ENCODE assay signal across 8 mouse cellular contexts in the genomic region with DNA sequence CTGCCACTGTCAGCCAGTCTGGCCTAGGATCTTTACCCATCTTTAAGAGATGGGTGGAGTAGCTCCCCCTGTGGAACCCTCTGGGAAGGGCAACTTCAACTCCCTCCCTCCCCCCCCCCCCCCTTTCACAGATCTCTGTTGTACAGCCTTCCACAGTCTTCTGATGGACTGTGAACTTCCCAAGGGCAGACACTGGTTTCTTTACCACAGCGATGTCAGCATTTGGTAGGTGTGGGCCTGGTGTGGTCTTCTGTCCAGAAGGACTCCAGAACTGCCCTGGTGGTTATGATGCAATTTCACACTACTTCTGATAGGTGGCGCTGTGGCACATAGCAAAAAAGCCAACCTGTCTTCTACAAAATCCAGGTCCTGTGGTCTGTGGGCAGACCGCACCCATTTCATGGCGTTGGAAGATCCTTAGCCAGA. TPM values are rescaled to one million over a fixed set of nuclear protein-coding genes. Genes with fewer than 3 reads are reported as not detected.
DNase-seq lines count a peak whose midpoint lies in the region; ATAC-seq and TF ChIP-seq lines count a peak whose summit lies in the region.
"Had no signal": no experiment of that assay in that cellular context is flagged by ENCODE, and none has a peak within 500 bp of the region (broad histone marks: within the 10 kb centered on the region; RNA-seq: fewer than 3 reads in every experiment).

No protein-coding gene starts in this region.

- H3K4me2 ChIP-seq in kidney, embryonic 15.5 days = no peak overlapping the region
- H3K4me2 ChIP-seq: limb, embryonic 12.5 days had no signal

- H3K4me1 ChIP-seq in kidney, embryonic 15.5 days = 0 out of 2 replicates have a peak, but pooled peaks cover 2% of the 10 kb centered on the region
- H3K4me1 ChIP-seq in lung, adult 2 months (ENCODE audit: control insufficient read depth, insufficient read depth, low read length) = no peaks in the 10 kb centered on the region

- 30% methylated on average over 4 of the region's 4 CpGs for WGBS in kidney, embryonic 15.5 days
- 18% methylated on average over 4 of the region's 4 CpGs for WGBS in lung, adult 2 months

- TF ChIP-seq POLR2A in lung, adult 2 months (IDR thresholded peaks at IDR 0.05; ENCODE audit: borderline replicate concordance, extremely low read depth, low read depth, low read length) = no peak

- H3K27me3 ChIP-seq in kidney, embryonic 15.5 days = no peaks in the 10 kb centered on the region

- no peak overlapping the region for H3K9ac ChIP-seq in kidney, embryonic 15.5 days
- H3K9ac ChIP-seq: limb, embryonic 12.5 days had no signal

- H3K36me3 ChIP-seq in kidney, embryonic 15.5 days = no peaks in the 10 kb centered on the region
- H3K36me3 ChIP-seq: limb, embryonic 12.5 days had no signal

- DNase-seq in CD4-positive, CD25-positive, alpha-beta regulatory T cell, adult 2 months (ENCODE audit: low read depth, low spot score) = peak; percentile 71
- DNase-seq in MN1 (ENCODE audit: low spot score) = peak; percentile 70
- peak; percentile 69 for DNase-seq in cerebellum, adult 8-10 months
- DNase-seq in frontal cortex, postnatal 36 days (ENCODE audit: low spot score in 2 of 2) = peak; percentile 45 to 53
- DNase-seq in lung, adult 2 months = peak; percentile 34

- no peaks in the 10 kb centered on the region for H3K9me3 ChIP-seq in kidney, embryonic 15.5 days (replicated peaks)
- H3K9me3 ChIP-seq: limb, embryonic 12.5 days had no signal

- peak; percentile 60 for ATAC-seq in kidney, embryonic 15.5 days (replicated peaks; ENCODE audit: low FRiP score)
- ATAC-seq in neutrophil, adult 5-6 weeks (ENCODE audit: extremely low read depth, insufficient number of reproducible peaks, low FRiP score, poor library complexity, severe bottlenecking) = 0 out of 2 replicates have a peak, but pooled peaks have one; percentile 45

- TF ChIP-seq CTCF in lung, adult 2 months (IDR thresholded peaks at IDR 0.05; ENCODE audit: insufficient read depth, low read length) = peak; percentile 55

- no peak overlapping the region for H3K27ac ChIP-seq in kidney, embryonic 15.5 days
- H3K27ac ChIP-seq: limb, embryonic 12.5 days had no signal

- H3K4me3 ChIP-seq in kidney, embryonic 15.5 days (replicated peaks) = no peak overlapping the region
- H3K4me3 ChIP-seq in lung, adult 2 months (replicated peaks; ENCODE audit: extremely low read depth, low read depth, low read length) = no peak overlapping the region
- H3K4me3 ChIP-seq: limb, embryonic 12.5 days had no signal

RNA-seq across cellular contexts. Expression of a gene that starts 28.1 kb away (rescaled TPM):
- polyA plus RNA-seq in kidney, embryonic 15.5 days (2015; fragmentation: Nextera tagmentation; extraction: Ambion mirVana) = 432 and 474 TPM in 2 replicates
- 174 and 271 TPM in 2 replicates for polyA plus RNA-seq in lung, adult 2 months (2012; rRNA removed)
- total RNA-seq in neutrophil, adult 5-6 weeks (2017) = 57.4 and 68.0 TPM in 2 replicates

RNA-seq across cellular contexts. Expression of a gene that starts 28.4 kb away (rescaled TPM):
- polyA plus RNA-seq in kidney, embryonic 15.5 days (2015; fragmentation: Nextera tagmentation; extraction: Ambion mirVana) = 66.1 and 72.1 TPM in 2 replicates
- polyA plus RNA-seq in lung, adult 2 months (2012; rRNA removed) = 14.7 and 17.8 TPM in 2 replicates
- total RNA-seq in neutrophil, adult 5-6 weeks (2017) = 12.2 and 15.2 TPM in 2 replicates
